Comparison of ENCODE assay signal across 10 mouse cellular contexts in the genomic region with DNA sequence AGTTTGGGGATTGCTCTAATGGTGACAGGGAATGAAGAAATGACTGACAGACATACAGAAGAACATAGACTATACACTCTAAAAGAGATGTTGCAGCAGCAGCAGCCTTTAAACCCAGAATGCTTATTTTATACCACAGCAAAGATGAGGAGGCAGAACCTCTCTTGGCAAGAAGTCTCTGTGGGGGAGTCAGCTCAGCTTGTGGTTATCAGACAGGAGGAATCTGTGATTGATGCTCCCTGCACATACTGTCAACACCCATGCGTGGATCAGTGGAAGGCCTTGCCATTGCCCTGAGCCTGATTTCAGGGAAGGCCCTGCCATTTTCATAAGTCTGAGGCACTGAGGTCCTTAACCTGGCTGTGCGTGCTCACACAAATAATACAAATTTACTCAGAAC.
"Had no signal": no experiment of that assay in that cellular context is flagged by ENCODE, and none has a peak within 500 bp of the region (broad histone marks: within the 10 kb centered on the region; RNA-seq: fewer than 3 reads in every experiment).

No protein-coding gene starts in this region.

- H3K4me1 ChIP-seq: intestine, embryonic 15.5 days; limb, embryonic 15.5 days; liver, embryonic 12.5 days; lung, embryonic 15.5 days; midbrain, embryonic 12.5 days had no signal

- H3K4me3 ChIP-seq: intestine, embryonic 15.5 days; limb, embryonic 15.5 days; liver, embryonic 12.5 days; lung, embryonic 15.5 days; midbrain, embryonic 12.5 days had no signal

- DNase-seq: kidney, adult 18-20 months; kidney, postnatal 10 days; lung, postnatal 14 days; thymus, adult 2 months; thymus, postnatal 25 days had no signal
